Mouse (Mus musculus) frontal cortex, postnatal 25 days (tissue): ENCODE results near the gene Ebf4.

ENCODE experiments used
- DNase-seq, 2 experiments: peaks; one replicate each; pipeline ENCODE4 v3.0.0; 2022; ENCODE audit warnings: low spot score in 2 of 2

Ebf4 gene

GRCm38 (mm10) chr2:130386212-130386611 lies 91.2 kb downstream of the Ebf4 start:
- DNase-seq, result no peak

GRCm38 (mm10) chr2:130388796-130389195 lies 93.8 kb downstream of the Ebf4 start:
- no peak for DNase-seq

- DNase-seq, result no peak
Observed at GRCm38 (mm10) chr2:130390993-130391625, 96.1 kb downstream of the Ebf4 start.

- no peak for DNase-seq
Observed at GRCm38 (mm10) chr2:130392836-130393235, 97.9 kb downstream of the Ebf4 start.

DNA sequence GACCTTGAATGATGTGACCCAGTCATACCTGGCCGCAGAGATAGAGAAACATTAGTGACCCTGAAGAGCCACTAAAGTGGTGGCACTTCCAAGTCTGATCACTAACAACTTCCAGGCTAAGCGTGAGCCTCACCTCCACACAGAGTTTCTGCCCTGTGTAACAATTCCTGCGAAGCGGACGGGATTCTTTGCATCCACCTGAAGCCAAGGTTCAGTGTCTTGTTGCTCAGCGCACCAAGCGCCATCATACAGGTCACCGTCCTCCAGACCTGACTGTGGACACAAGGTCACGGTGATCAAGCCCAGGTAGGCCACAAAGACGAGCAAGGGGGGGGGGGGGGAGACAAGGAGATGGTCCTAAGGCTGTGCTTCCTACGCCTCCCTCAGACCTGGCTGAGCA lies 100.7 kb downstream of the Ebf4 start:
- DNase-seq, result no peak

- no peak for DNase-seq
Observed at GRCm38 (mm10) chr2:130397186-130397985, 102.4 kb downstream of the Ebf4 start, which contains the start of gene Cpxm1. Gene Cpxm1 (minus strand): TSS chr2:130397574.

DNA sequence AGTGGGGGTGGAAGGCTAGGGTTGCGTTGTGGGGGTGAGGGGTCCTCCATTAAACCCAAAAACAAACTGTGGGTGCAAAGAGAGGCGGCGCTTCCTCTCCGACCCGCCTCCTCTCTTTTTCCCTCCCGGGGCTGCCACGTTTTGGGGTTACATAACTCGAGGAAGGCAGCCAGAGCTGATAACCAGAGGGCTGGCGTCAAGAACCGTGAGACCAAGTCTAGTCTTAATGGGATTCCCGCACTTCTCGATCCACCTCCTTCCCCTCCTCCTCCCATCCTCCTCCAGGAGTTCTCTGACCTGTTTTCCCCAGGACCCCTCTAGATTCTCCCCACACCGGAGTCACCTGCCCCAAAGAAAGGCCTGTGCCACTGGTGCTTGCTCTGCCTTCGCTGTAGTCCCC lies 103.1 kb downstream of the Ebf4 start:
- DNase-seq, result no peak

GRCm38 (mm10) chr2:130400046-130400445 lies 105.1 kb downstream of the Ebf4 start:
- no peak for DNase-seq

DNA sequence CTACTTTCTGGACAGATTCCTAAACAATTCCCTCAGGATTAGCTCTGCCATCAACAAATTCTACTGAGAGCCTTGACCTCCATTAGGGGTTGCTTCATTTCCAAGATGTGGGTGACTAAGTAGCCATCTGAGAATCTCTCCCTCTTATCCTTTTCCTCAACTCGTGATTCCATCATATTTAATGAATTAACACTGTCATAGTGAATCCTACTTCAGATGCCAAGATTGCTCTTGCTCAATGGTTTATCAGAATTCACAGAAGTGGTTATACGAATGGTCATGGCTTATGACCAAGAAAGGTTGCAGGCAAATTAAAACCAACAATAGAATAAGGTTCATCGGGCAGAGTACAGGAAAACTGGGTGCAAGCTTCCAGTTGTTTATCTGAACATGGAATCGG lies 106.9 kb downstream of the Ebf4 start:
- no peak for DNase-seq

DNA sequence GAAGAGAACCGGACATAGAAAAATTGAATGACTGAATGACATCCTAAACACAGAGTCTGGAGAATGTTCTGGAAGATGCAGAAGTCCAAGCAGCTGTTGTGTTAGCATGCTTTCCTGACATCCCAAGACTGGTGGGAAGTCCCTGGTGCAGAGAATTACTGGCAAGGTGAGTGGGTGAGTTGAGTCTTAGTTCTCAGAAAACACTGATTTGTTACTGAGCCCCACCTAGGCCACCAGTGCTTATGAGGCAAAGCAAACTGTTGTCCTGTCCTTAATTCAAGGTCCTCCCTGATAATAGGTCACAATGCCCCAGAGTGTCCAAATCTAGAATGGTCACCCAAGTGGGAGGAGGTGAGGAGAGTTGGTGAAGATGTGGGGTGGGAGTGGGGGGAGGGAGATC lies 110.0 kb downstream of the Ebf4 start, which contains the start of the genes Gm28372 and 1700020A23Rik:
Gene Gm28372 (plus strand): TSS at position 301 of the 400 bp plus-strand sequence.
Gene 1700020A23Rik (plus strand): TSS at position 321 of the 400 bp plus-strand sequence.
- no peak for DNase-seq

DNA sequence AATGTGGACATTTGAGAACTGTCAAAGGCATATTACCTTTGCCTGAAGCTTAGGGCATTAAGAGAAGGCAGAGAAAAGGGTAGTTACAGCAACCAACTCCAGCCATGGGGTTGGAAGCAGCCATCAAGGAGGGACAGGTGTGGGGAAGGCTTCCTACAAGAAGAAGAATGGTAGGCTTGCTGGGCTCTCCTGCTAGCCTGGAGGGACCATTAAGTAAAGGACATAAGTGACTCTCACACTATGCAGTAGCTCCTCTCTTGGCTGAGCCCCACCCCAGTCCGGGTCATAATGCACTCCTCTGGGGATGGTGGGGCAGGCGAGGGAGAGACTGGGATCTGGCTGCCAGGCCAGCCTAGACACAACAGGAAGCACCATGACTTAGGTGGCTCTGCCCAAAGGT lies 111.2 kb downstream of the Ebf4 start, which contains the start of gene Tmem239:
Gene Tmem239 (plus strand): TSS at position 301 of the 400 bp plus-strand sequence.
- no peak for DNase-seq

DNA sequence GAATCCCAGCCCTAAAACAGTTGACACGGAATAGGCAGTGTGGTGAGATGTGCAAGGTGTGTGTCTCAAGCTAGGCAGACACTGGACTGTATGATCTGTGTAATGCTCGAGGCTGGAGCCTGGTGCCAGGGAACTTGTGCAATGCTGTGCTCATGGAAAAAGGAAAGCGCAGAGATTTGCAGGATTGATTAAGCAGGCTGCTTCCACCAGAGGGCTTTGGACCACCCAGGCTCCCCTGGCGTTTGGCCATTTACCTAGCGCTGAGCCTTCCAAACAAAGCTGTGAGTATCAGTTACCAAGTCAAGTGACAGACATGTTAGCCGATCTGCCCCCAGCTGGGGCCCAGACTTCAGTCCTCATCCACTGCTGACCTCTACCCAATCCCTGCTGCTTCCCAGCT lies 113.2 kb downstream of the Ebf4 start:
- no peak for DNase-seq

GRCm38 (mm10) chr2:130411558-130412495 lies 116.9 kb downstream of the Ebf4 start:
- peak; percentile 75 to 80 for DNase-seq

DNA sequence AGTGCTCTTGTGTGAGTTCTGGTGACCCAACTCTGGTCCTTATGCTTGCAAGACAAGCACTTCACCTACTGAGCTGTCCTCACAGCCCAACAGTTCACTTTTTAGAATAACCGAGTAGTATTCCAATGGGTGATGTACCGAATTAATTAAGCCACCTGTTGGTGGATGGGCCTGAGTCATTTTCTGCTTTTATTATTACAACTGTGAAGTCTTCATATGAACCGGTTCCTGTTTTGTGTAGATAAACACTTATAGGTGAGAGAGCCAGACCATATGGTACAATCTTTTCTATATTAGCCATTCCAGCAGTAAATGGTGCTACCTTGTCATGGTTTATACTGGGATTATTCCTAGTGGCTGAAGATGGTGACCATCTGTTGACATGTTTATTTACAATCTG lies 117.8 kb downstream of the Ebf4 start:
- DNase-seq, result no peak

DNA sequence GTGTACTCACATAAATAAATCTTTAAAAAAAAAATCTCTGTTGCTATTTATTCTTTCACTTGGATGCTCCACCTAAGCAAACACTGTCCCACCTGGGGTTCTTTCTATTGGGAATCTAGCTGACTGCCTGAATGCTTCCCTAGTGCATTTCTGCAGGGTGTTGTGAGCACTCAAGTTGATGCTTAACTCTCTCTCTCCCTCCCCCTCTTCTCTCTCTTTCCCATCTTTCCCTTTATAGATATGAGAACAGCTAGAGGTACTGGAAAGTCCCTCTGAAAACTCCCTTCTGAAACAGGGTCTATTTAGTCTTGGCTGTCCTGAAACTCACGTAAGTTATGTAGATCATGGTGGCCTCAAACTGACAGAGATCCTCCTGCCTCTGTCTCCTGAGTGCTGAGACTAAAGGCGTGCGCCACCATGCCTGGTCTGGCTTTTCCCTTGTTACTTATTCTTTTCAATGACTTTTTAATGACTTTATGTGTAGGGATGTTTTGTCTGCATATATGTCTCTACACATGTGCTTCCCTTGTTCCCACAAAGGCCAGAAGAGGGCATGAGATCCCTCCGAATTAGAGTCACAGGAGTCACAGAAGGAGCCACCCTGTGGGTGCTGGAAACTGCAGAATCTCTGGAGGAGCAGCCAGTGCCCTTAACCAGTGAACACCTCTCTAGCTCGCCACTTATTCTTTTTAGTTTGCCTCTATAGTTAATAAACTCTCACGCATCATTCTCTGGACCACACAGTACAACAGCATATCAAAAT lies 119.3 kb downstream of the Ebf4 start:
- no peak for DNase-seq
